In the genomic region with DNA sequence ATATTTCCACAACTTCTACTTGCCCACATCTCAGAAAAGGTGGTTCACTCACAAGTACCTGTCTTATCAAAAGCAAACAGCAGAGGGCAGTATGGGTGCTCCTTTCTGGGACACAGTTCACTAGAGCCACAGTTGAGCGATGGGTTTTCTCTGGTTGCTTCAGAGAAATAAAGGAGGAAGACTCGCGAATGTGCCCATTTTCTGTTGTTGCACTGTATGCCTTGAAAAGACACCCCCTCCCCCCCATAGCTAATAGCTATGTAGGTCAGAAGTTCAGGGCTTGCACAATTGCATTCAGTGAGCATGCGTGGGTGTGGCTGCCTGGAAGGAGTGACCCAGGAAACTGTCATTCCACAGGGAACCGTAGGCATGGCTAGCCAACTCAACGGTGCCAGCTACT, we compare ENCODE assay signal across 8 mouse cellular contexts. TPM values are rescaled to one million over a fixed set of nuclear protein-coding genes. Genes with fewer than 3 reads are reported as not detected.
DNase-seq lines count a peak whose midpoint lies in the region; ATAC-seq lines count a peak whose summit lies in the region.

No protein-coding gene starts in this region.

- no peaks in the 10 kb centered on the region for H3K9me3 ChIP-seq in hindbrain, embryonic 15.5 days

- H3K4me3 ChIP-seq in hindbrain, embryonic 15.5 days, result no peak overlapping the region

- no peak overlapping the region for H3K27ac ChIP-seq in hindbrain, embryonic 15.5 days (replicated peaks)

- 22% methylated on average over 6 of the region's 6 CpGs for WGBS in hindbrain, embryonic 15.5 days

- no peaks in the 10 kb centered on the region for H3K36me3 ChIP-seq in hindbrain, embryonic 15.5 days

- peak overlapping the region; percentile 39 for H3K4me2 ChIP-seq in hindbrain, embryonic 15.5 days

- peaks cover 6% of the 10 kb centered on the region for H3K4me1 ChIP-seq in hindbrain, embryonic 15.5 days (replicated peaks)

- H3K9ac ChIP-seq in hindbrain, embryonic 15.5 days, result no peak overlapping the region

- no peaks in the 10 kb centered on the region for H3K27me3 ChIP-seq in hindbrain, embryonic 15.5 days

- DNase-seq in R1 (ENCODE audit: low read depth, low spot score), result peak; percentile 83
- DNase-seq in cerebellum, postnatal 36 days, result peak; percentile 56 to 83
- DNase-seq in gastrocnemius, adult 18-20 months (ENCODE audit: low spot score), result peak; percentile 86
- DNase-seq in layer of hippocampus, postnatal 36 days, result peak; percentile 17 to 56
- DNase-seq in lung, postnatal 36 days, result peak; percentile 97
- peak; percentile 74 for DNase-seq in retina, postnatal 7 days (ENCODE audit: low read depth, low spot score)
- peak; percentile 34 for DNase-seq in urinary bladder, adult 2 months (ENCODE audit: low spot score)

- ATAC-seq in hindbrain, embryonic 15.5 days (ENCODE audit: low FRiP score, low read depth), result peak; percentile 81

RNA-seq across cellular contexts. Expression of gene Slc44a1, which starts 55.5 kb away (rescaled TPM):
- 10 to 100 TPM; 15.8 to 22.5 TPM for total RNA-seq in gastrocnemius, adult 18-20 months (2021)
- polyA plus RNA-seq in hindbrain, embryonic 15.5 days (2015; fragmentation: Nextera tagmentation; extraction: Ambion mirVana), result 11.2 TPM in 2 replicates
- total RNA-seq in layer of hippocampus, postnatal 36 days (2021), result 10 to 100 TPM; 83.8 to 91.3 TPM
- 59.8 and 70.6 TPM in 2 replicates for polyA plus RNA-seq in urinary bladder, adult 2 months (2012; rRNA removed)

Comparison
In these comparisons a context has a peak if more than half of its experiments do, and no peak if none do; other contexts are left out.
1. DNase-seq: peak in every context shown above with its lines; median percentile 97 in lung, postnatal 36 days; 86 in gastrocnemius, adult 18-20 months; 83 in R1; 74 in retina, postnatal 7 days; 70 in cerebellum, postnatal 36 days; 36 in layer of hippocampus, postnatal 36 days; 34 in urinary bladder, adult 2 months.